Mouse (Mus musculus) embryonic facial prominence, embryonic 12.5 days (tissue): Measurements from ENCODE around the gene Gm9958. TPM values are rescaled to one million over a fixed set of nuclear protein-coding genes. Genes with fewer than 3 reads are reported as not detected.

ENCODE experiments used
- ATAC-seq: fragments of 200-750 bp; cut with Nextera tagmentation; 2 replicates; pipeline ENCODE4 v1.8.0; 2017; ENCODE audit not compliant: insufficient number of reproducible peaks, insufficient read depth, low FRiP score, low TSS enrichment
- H3K27ac ChIP-seq: fragments of 300-500 bp; sonication (generic); 2 replicates; pipeline ENCODE4 v1.5.1; 2016; ENCODE audit warnings: mild to moderate bottlenecking
- H3K27me3 ChIP-seq: fragments of 300-500 bp; sonication (generic); 2 replicates; pipeline ENCODE4 v1.6.1; 2016; ENCODE audit warnings: mild to moderate bottlenecking, moderate library complexity
- H3K36me3 ChIP-seq: fragments of 300-500 bp; sonication (generic); 2 replicates; pipeline ENCODE4 v1.6.1; 2016; ENCODE audit warnings: mild to moderate bottlenecking
- H3K4me1 ChIP-seq: fragments of 300-500 bp; sonication (generic); 2 replicates; pipeline ENCODE4 v1.6.1; 2016
- H3K4me2 ChIP-seq: fragments of 300-500 bp; sonication (generic); replicated peaks from 2 replicates; pipeline ENCODE4 v1.6.1; 2016; ENCODE audit warnings: mild to moderate bottlenecking, moderate library complexity
- H3K4me3 ChIP-seq: fragments of 300-500 bp; sonication (generic); 2 replicates; pipeline ENCODE4 v1.5.1; 2016; ENCODE audit warnings: mild to moderate bottlenecking
- H3K9ac ChIP-seq: fragments of 300-500 bp; sonication (generic); 2 replicates; pipeline ENCODE4 v1.6.1; 2016; ENCODE audit warnings: mild to moderate bottlenecking, moderate library complexity
- H3K9me3 ChIP-seq: fragments of 300-500 bp; sonication (generic); 2 replicates; pipeline ENCODE4 v1.6.1; 2016; ENCODE audit warnings: mild to moderate bottlenecking, moderate library complexity
- WGBS: fragments of 180-500 bp; shearing (Covaris S2); methylation state at CpG from one replicate; pipeline ENCODE4 v1.1.7; 2016; 5-methylcytosine and 5-hydroxymethylcytosine counted together
- polyA plus RNA-seq: library from polyadenylated mRNA; unstranded; fragments of >200 nt; fragmentation: Nextera tagmentation; extraction: Ambion mirVana; gene quantifications from 2 replicates; pipeline ENCODE4 v1.2.1, GENCODE M21; 2016

Gene Gm9958
- polyA plus RNA-seq, 1 experiment from 2014 or later, result 8.8 TPM

GRCm38 (mm10) chr5:90414925-90415295, 47.9 kb downstream of the Gm9958 start:
- Histone ChIP-seq H3K4me3 (no peak overlapping the region), H3K27ac (no peak overlapping the region), H3K27me3 (no peaks in the 10 kb centered on the region), H3K36me3 (no peaks in the 10 kb centered on the region), H3K4me1 (no peaks in the 10 kb centered on the region), H3K4me2 (no peak overlapping the region), H3K9ac (no peak overlapping the region), H3K9me3 (no peaks in the 10 kb centered on the region)
- no peak for ATAC-seq
- WGBS, result 50% methylated on average over 6 of the region's 6 CpGs

Other genes starting within 250 kb of the Gm9958 start
- gene Cox18, start 143.2 kb upstream of the Gm9958 start, polyA plus RNA-seq, result 35.5 and 39.6 TPM in 2 replicates
- gene Ankrd17, start 627 bp upstream of the Gm9958 start, polyA plus RNA-seq, result 31.6 and 32.0 TPM in 2 replicates
- gene Alb, start 93.7 kb downstream of the Gm9958 start, polyA plus RNA-seq, result 0.39 and 0.65 TPM in 2 replicates
- gene Afp, start 123.5 kb downstream of the Gm9958 start, polyA plus RNA-seq, result 3.1 and 3.2 TPM in 2 replicates
- gene Afm, start 151.7 kb downstream of the Gm9958 start, polyA plus RNA-seq, result not detected in 2 replicates
- gene 5830473C10Rik, start 193.9 kb downstream of the Gm9958 start, polyA plus RNA-seq, result 0.13 TPM in 1 of 2 replicates, not detected in the other